Mouse (Mus musculus) intestine, postnatal 0 days (tissue): ENCODE results near the gene Enc1. TPM values are rescaled to one million over a fixed set of nuclear protein-coding genes. Genes with fewer than 3 reads are reported as not detected.

Source experiments
- ATAC-seq: fragments of 200-750 bp; cut with Nextera tagmentation; 2 replicates; pipeline ENCODE4 v1.8.0; 2017; ENCODE audit warnings: mild to moderate bottlenecking, moderate TSS enrichment, moderate library complexity
- H3K27ac ChIP-seq: fragments of 300-500 bp; sonication (generic); 2 replicates; pipeline ENCODE4 v1.5.1; 2014; ENCODE audit warnings: mild to moderate bottlenecking, low read depth, low read length, moderate library complexity
- H3K27me3 ChIP-seq: fragments of 300-500 bp; sonication (generic); replicated peaks from 2 replicates; pipeline ENCODE4 v1.6.1; 2014; ENCODE audit warnings: low read length, mixed read lengths; ENCODE audit not compliant: control insufficient read depth, insufficient read depth
- H3K36me3 ChIP-seq: fragments of 300-500 bp; sonication (generic); 2 replicates; pipeline ENCODE4 v1.6.1; 2014; ENCODE audit warnings: mild to moderate bottlenecking, moderate library complexity; ENCODE audit not compliant: control insufficient read depth, insufficient read depth
- H3K4me1 ChIP-seq: fragments of 300-500 bp; sonication (generic); replicated peaks from 2 replicates; pipeline ENCODE4 v1.6.1; 2014; ENCODE audit warnings: antibody characterized with exemption, low read length, mixed read lengths; ENCODE audit not compliant: control insufficient read depth, insufficient read depth
- H3K4me2 ChIP-seq: fragments of 300-500 bp; sonication (generic); replicated peaks from 2 replicates; pipeline ENCODE4 v1.6.1; 2014; ENCODE audit warnings: low read depth, mild to moderate bottlenecking, moderate library complexity
- H3K4me3 ChIP-seq: fragments of 300-500 bp; sonication (generic); 2 replicates; pipeline ENCODE4 v1.5.1; 2014; ENCODE audit warnings: low read depth, low read length
- H3K9ac ChIP-seq: fragments of 300-500 bp; sonication (generic); 2 replicates; pipeline ENCODE4 v1.6.1; 2014; ENCODE audit warnings: mild to moderate bottlenecking, low read depth, low read length
- H3K9me3 ChIP-seq: fragments of 300-500 bp; sonication (generic); 2 replicates; pipeline ENCODE4 v1.6.1; 2016; ENCODE audit warnings: mixed run types; ENCODE audit not compliant: control insufficient read depth
- CTCF ChIP-seq: sonication (generic); IDR thresholded peaks from 2 replicates; pipeline ENCODE4 v1.5.1; 2016; ENCODE audit warnings: low read depth, mild to moderate bottlenecking, control low read depth, antibody characterized with exemption, moderate library complexity
- WGBS: fragments of 180-500 bp; shearing (Covaris S2); extraction: QIAGEN DNeasy Blood & Tissue Kit; methylation state at CpG from one replicate; pipeline ENCODE4 v1.1.7; 2014; 5-methylcytosine and 5-hydroxymethylcytosine counted together
- polyA plus RNA-seq: library from polyadenylated mRNA; unstranded; fragments of >200 nt; fragmentation: Nextera tagmentation; extraction: Ambion mirVana; gene quantifications from 2 replicates; pipeline ENCODE4 v1.2.1, GENCODE M21; 2015

Enc1 gene
- polyA plus RNA-seq, 1 experiment from 2014 or later: 2.3 TPM

DNA sequence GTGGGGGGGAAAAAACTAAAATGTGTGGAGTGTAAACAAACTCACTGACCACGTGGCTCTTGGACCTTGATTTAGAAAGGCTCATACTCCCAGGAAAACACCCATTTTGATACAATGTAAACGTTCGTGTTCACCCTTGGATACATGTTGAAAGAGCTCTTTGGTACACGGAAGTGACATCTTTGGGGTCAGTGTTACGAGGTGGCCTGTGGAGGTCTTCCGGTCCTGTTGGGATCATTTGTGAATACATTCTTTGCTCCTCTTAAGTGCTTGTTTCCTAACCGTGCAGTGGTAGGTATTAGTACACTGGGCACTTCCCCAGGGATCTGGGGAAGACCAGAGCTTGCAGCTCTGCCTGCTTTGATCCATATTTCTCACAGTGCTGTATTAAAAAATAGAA, 10.8 kb downstream of the Enc1 start:
- Histone ChIP-seq H3K4me1 (peaks cover 9% of the 10 kb centered on the region; the same call in 1 of the 2 replicates), H3K9ac (no peak overlapping the region), H3K27ac (no peak overlapping the region; the same call in 1 of the 2 replicates), H3K4me2 (no peak overlapping the region), H3K4me3 (no peak overlapping the region), H3K9me3 (no peaks in the 10 kb centered on the region), H3K27me3 (no peaks in the 10 kb centered on the region), H3K36me3 (peaks cover 39% of the 10 kb centered on the region)
- 43% methylated on average over 7 of the region's 7 CpGs for WGBS
- no peak for TF ChIP-seq CTCF
- ATAC-seq: no peak

DNA sequence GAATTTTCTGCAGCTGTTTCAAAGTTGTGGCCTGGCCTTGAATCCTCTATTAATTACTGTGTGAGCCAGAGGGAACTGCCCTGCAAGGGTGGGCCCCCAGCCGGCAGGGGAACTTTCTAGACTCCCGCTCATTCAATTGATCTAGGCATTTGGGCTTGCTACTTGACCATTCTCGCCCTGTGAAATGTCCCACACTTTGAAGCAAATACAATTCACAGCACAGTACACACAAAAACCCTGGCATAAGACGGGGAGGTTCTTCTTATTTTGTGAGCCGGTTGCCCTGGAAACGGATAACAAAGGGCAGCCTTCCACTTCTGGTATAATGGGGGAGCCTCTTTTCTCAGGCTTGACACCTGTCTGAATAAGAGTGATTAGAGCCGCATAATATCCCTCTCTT, 11.6 kb downstream of the Enc1 start:
- no peaks in the 10 kb centered on the region for H3K27me3 ChIP-seq
- no peak for ATAC-seq
- no peak overlapping the region for H3K27ac ChIP-seq
- H3K4me2 ChIP-seq: no peak overlapping the region
- H3K9ac ChIP-seq: no peak overlapping the region
- H3K36me3 ChIP-seq: peaks cover 31% of the 10 kb centered on the region
- no peak for TF ChIP-seq CTCF
- peaks cover 9% of the 10 kb centered on the region; the same call in 1 of the 2 replicates for H3K4me1 ChIP-seq
- WGBS: 46% methylated on average over 7 of the region's 7 CpGs
- no peaks in the 10 kb centered on the region for H3K9me3 ChIP-seq
- H3K4me3 ChIP-seq: no peak overlapping the region

DNA sequence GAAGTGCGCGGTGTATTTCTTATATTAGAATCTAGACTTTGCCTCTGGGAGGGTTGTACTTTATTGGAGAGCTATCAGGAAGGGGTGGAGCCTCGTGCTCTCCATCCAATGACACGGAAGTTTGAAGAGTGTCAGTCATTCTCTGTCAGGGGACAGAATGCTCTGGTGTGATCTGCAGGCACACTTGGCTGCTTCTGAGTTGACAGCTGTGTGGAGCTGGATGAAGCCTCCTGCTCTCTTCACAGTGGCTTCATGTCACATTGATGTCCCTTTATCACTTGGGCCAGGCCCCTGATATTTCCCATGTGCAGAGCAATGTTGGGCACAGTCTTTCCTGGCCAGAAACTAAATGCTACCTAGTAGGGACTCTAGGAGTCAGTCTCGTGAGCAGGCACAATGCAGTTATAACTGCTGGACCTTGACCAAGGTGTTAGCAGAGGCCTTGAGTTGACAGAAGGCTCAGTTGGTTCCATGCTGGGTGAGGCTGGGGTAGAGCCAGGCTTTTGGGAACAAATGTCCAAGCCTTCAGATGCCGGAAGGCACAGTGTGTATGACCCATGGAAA, 12.6 kb downstream of the Enc1 start:
- Histone ChIP-seq H3K9me3 (no peaks in the 10 kb centered on the region), H3K9ac (no peak overlapping the region), H3K27me3 (no peaks in the 10 kb centered on the region), H3K4me1 (peaks cover 9% of the 10 kb centered on the region; the same call in 1 of the 2 replicates), H3K36me3 (peaks cover 23% of the 10 kb centered on the region), H3K4me3 (no peak overlapping the region), H3K4me2 (peak overlapping the region; percentile 27; the same call in 1 of the 2 replicates), H3K27ac (peak overlapping the region; percentile 80)
- peak; percentile 93 for ATAC-seq
- WGBS: 34% methylated on average over 6 of the region's 6 CpGs
- peak; percentile 41; the same call in 1 of the 2 replicates for TF ChIP-seq CTCF

DNA sequence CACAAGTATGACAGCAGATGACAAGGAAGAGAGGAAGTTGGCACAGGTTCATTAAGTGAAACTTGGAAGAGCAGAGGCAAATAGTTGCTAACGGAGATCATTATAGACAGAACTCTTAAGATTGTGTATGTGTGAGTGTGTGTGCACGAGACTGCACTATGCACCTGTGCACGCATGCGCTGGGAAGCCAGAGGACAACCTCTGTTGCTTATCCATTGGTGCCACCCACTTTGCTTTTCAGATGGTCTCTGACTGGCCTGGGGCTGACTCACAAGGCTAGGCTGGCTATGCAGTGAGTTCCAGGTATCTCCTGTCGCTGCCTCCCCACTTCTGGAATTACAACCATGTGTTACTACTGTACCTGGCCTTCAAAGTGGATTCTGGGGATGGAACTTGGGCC, 13.1 kb downstream of the Enc1 start:
- Histone ChIP-seq H3K36me3 (peaks cover 22% of the 10 kb centered on the region), H3K4me1 (peaks cover 9% of the 10 kb centered on the region; the same call in 1 of the 2 replicates), H3K4me2 (peak overlapping the region; percentile 3; the same call in 1 of the 2 replicates), H3K27me3 (no peaks in the 10 kb centered on the region), H3K27ac (peak overlapping the region; percentile 80), H3K9me3 (no peaks in the 10 kb centered on the region), H3K9ac (no peak overlapping the region), H3K4me3 (no peak overlapping the region)
- ATAC-seq: peak; percentile 24; the same call in 1 of the 2 replicates
- WGBS: 64% methylated on average over 5 of the region's 5 CpGs
- TF ChIP-seq CTCF: no peak

DNA sequence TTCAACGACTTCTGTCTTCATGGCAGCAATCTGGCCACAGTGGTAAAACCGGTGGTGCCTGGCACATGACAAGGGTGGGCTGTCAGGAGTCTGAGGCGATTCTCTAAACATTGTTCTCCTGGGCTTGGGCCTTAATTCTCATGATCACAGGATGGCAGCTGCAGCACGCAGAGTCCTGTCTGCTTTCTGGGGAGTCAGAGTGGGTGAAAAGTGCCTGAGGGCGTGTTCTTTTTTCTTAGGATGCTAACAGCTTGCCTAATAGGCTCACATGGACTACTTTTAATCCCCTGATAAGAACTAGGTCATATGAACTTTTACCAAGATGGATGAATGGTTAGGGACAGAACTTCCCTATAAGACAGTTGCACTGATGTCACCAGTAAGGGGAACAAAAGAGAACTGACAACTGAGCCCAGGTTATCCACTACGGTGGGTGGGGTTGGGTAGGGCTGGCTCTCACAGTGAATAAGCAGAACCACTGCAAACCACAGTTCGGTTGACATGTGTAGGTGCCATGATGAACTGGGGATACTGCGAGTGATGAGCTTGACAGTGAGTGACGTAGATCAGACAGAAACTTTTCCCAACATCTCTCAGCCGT, 13.8 kb downstream of the Enc1 start:
- Histone ChIP-seq H3K4me2 (no peak overlapping the region), H3K4me1 (peaks cover 9% of the 10 kb centered on the region; the same call in 1 of the 2 replicates), H3K36me3 (peaks cover 22% of the 10 kb centered on the region), H3K27me3 (no peaks in the 10 kb centered on the region), H3K27ac (0 out of 2 replicates have a peak overlapping the region, but pooled peaks have one; percentile 80), H3K9me3 (no peaks in the 10 kb centered on the region), H3K4me3 (no peak overlapping the region), H3K9ac (no peak overlapping the region)
- 84% methylated on average over 10 of the region's 10 CpGs for WGBS
- TF ChIP-seq CTCF: no peak
- ATAC-seq: no peak

DNA sequence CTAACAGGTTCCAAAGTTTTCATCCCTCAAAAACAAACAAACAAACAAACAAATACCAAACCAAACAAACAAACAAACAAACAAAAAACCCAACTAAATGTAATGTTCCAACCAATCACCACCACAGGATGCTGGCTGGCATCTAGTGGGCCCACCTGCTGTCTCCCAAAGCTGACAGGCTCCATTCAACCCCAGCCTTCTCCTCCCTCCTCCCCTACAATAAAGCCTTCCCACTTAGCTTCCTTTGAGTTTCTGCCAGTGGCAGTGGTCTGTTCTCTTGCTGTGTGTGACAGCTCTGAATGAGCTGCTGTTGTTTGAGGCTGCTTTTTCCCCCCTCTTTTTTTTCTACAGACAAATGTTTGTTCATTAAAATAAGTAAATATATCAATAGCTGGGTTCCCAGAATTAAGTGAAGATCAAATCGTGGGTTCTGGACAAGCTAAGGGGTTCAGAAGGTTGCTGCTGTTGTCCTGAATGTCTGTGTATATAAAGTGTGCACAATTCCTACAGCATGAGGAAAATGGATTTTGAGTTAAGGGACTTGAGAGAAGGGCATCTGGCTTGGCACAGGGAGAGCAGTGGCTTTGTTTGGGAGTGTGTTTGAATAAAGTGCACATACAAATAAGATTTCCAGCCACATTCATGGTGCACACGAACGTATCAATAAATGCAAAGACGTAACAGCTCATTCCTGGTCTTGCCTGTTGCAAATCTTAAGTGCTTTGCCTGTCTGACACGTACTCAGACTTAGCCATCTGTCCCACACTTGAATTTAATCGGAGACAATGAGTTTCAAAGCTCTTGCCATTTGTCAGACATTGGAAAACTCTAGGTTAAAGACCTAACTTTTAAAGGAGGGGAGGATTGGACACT, 15.3 kb downstream of the Enc1 start:
- Histone ChIP-seq H3K36me3 (peaks cover 13% of the 10 kb centered on the region; the same call in 1 of the 2 replicates), H3K4me3 (no peak overlapping the region), H3K4me2 (no peak overlapping the region), H3K27me3 (no peaks in the 10 kb centered on the region), H3K4me1 (peaks cover 14% of the 10 kb centered on the region; the same call in 1 of the 2 replicates), H3K9ac (no peak overlapping the region), H3K27ac (no peak overlapping the region), H3K9me3 (no peaks in the 10 kb centered on the region)
- no peak for ATAC-seq
- no peak for TF ChIP-seq CTCF
- WGBS: 44% methylated on average over 6 of the region's 6 CpGs
